Mouse (Mus musculus): Measurements from ENCODE around the gene Vangl2. TPM values are rescaled to one million over a fixed set of nuclear protein-coding genes. Genes with fewer than 3 reads are reported as not detected.

Gene Vangl2
- polyA plus RNA-seq, 1 experiment = 10.5 TPM

DNA sequence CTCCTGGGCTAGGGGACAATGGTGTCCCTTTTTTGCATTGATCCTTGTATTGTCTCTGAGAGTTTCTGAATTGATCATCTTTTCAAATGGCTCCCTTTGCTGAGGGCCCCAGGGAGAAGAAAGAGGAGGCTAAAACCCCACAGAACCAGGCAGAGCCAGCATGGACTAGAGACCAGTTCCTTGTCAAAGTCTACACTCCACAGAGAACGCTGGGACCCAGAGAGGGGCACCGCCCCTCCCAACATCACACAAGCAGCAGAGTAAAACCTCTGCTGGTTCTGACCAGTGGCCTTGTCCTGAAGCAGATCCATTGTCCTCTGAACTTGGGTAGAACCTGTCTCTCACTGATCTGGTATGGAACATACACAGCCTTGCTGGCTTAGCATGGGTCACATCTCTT lies 33.9 kb upstream of the Vangl2 start:
- 69% methylated on average over 2 of the region's 2 CpGs for WGBS
- peaks cover 10% of the 10 kb centered on the region for H3K4me1 ChIP-seq (ENCODE audit: control insufficient read depth, insufficient read depth, low read length)
- TF ChIP-seq POLR2A (IDR thresholded peaks at IDR 0.05; ENCODE audit: borderline replicate concordance, insufficient read depth, low read length) (no peak), CTCF (IDR thresholded peaks at IDR 0.05; ENCODE audit: borderline replicate concordance, insufficient read depth, low read depth, low read length) (no peak)
- no peaks in the 10 kb centered on the region for H3K27me3 ChIP-seq (ENCODE audit: control insufficient read depth, insufficient read depth, low read length)
- H3K27ac ChIP-seq (ENCODE audit: insufficient read depth, low read length) = no peak overlapping the region
- H3K4me3 ChIP-seq (replicated peaks; ENCODE audit: insufficient read depth, low read depth, low read length) = no peak overlapping the region
- no peak for DNase-seq

DNA sequence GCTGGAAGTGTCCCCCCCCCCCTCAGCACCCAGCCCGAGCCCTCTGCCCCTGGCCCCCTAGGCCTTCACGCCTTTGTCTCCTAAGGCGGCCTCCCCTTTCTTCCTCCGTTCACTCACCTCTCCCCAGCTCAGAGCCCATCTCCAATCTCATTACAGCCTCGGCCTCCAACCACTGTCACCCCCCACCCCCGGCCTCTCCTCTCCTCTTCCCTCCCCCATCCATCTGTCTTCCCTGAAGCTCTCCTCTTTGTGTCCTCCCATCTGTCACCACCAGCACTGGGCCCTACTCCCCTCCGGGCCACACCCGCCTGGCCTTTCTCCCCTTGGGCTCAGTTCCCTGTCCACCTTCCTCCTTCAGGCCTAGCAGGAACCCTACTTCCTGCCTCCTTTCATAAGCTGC lies 33.0 kb upstream of the Vangl2 start:
- no peak overlapping the region for H3K4me3 ChIP-seq (replicated peaks; ENCODE audit: insufficient read depth, low read depth, low read length)
- no peak overlapping the region for H3K27ac ChIP-seq (ENCODE audit: insufficient read depth, low read length)
- peak in 1 of 2 experiments; percentile 19 for DNase-seq
- H3K4me1 ChIP-seq (ENCODE audit: control insufficient read depth, insufficient read depth, low read length) = peaks cover 10% of the 10 kb centered on the region
- TF ChIP-seq CTCF (IDR thresholded peaks at IDR 0.05; ENCODE audit: borderline replicate concordance, insufficient read depth, low read depth, low read length) = no peak
- TF ChIP-seq POLR2A (IDR thresholded peaks at IDR 0.05; ENCODE audit: borderline replicate concordance, insufficient read depth, low read length) = no peak
- 27% methylated on average over 8 of the region's 8 CpGs for WGBS
- H3K27me3 ChIP-seq (ENCODE audit: control insufficient read depth, insufficient read depth, low read length) = no peaks in the 10 kb centered on the region

DNA sequence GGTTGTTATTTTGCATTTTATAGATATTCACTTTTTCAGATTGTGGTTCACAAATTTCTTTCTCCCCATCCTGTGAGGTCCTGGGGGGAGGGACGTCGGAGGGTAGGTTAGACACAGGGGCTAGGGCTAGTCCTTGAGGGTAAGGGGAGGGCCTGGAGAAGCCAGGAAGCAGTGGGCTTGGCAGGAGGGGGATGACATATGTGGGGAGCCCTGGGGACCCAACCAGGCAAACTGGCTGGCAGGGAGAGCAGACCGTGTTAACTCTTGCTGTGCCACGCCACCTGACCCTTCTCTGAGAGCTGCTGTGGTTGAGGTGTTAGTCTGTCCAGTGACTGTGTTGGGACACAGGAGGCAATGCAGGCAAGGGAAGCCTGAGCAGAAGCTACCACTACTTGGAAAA lies 32.4 kb upstream of the Vangl2 start:
- no peak for DNase-seq
- TF ChIP-seq POLR2A (IDR thresholded peaks at IDR 0.05; ENCODE audit: borderline replicate concordance, insufficient read depth, low read length) (no peak), CTCF (IDR thresholded peaks at IDR 0.05; ENCODE audit: borderline replicate concordance, insufficient read depth, low read depth, low read length) (no peak)
- Histone ChIP-seq H3K4me1 (ENCODE audit: control insufficient read depth, insufficient read depth, low read length) (peaks cover 10% of the 10 kb centered on the region), H3K27me3 (ENCODE audit: control insufficient read depth, insufficient read depth, low read length) (no peaks in the 10 kb centered on the region), H3K27ac (ENCODE audit: insufficient read depth, low read length) (no peak overlapping the region), H3K4me3 (replicated peaks; ENCODE audit: insufficient read depth, low read depth, low read length) (no peak overlapping the region)
- 41% methylated on average over 4 of the region's 4 CpGs for WGBS

DNA sequence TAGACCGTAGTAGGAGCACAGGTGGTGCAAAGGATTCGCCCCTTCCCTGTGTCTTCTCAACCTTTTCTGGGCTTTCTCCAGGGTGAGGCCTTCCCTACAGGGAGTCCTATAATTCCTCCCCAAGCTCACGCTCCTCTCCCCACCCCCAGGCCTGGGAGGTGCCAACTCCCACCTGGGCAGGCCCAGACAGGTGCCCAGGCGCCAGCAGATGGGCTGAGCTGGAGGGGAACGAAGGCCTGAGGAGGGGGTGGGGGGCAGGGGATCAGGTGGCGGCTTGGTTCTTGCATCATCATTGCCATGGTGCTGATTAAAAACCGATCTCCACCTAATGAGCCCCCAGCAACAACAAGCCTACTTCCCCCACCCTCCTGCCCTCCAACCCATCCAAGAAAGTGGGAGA lies 30.6 kb upstream of the Vangl2 start:
- Histone ChIP-seq H3K4me3 (replicated peaks; ENCODE audit: insufficient read depth, low read depth, low read length) (no peak overlapping the region), H3K4me1 (ENCODE audit: control insufficient read depth, insufficient read depth, low read length) (peaks cover 10% of the 10 kb centered on the region), H3K27me3 (ENCODE audit: control insufficient read depth, insufficient read depth, low read length) (no peaks in the 10 kb centered on the region), H3K27ac (ENCODE audit: insufficient read depth, low read length) (no peak overlapping the region)
- 61% methylated on average over 7 of the region's 7 CpGs for WGBS
- TF ChIP-seq POLR2A (IDR thresholded peaks at IDR 0.05; ENCODE audit: borderline replicate concordance, insufficient read depth, low read length) (no peak), CTCF (IDR thresholded peaks at IDR 0.05; ENCODE audit: borderline replicate concordance, insufficient read depth, low read depth, low read length) (no peak)
- no peak for DNase-seq

DNA sequence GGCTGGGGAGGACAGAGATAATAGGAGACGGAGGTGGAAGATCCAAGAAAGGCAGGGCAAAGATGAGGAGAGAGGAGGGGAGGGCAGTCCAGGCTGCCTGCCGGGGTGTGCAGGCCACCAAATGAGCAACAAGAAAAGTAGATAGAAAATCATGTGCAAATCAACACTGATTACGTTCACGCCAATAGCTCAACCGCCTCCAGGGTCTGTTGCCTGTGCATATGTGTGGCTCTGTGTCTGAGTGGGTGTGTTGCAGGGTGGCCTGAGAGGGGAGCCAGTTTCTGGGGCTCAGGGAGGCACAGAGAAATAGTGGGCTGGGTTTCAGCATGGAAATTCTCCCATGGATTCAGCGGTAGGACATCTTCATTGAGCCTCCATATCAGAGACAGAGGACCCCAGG lies 30.1 kb upstream of the Vangl2 start:
- TF ChIP-seq CTCF (IDR thresholded peaks at IDR 0.05; ENCODE audit: borderline replicate concordance, insufficient read depth, low read depth, low read length) = no peak
- no peak for TF ChIP-seq POLR2A (IDR thresholded peaks at IDR 0.05; ENCODE audit: borderline replicate concordance, insufficient read depth, low read length)
- Histone ChIP-seq H3K27ac (ENCODE audit: insufficient read depth, low read length) (no peak overlapping the region), H3K27me3 (ENCODE audit: control insufficient read depth, insufficient read depth, low read length) (no peaks in the 10 kb centered on the region), H3K4me1 (ENCODE audit: control insufficient read depth, insufficient read depth, low read length) (peaks cover 10% of the 10 kb centered on the region), H3K4me3 (replicated peaks; ENCODE audit: insufficient read depth, low read depth, low read length) (no peak overlapping the region)
- DNase-seq = no peak
- 55% methylated on average over 6 of the region's 6 CpGs for WGBS

DNA sequence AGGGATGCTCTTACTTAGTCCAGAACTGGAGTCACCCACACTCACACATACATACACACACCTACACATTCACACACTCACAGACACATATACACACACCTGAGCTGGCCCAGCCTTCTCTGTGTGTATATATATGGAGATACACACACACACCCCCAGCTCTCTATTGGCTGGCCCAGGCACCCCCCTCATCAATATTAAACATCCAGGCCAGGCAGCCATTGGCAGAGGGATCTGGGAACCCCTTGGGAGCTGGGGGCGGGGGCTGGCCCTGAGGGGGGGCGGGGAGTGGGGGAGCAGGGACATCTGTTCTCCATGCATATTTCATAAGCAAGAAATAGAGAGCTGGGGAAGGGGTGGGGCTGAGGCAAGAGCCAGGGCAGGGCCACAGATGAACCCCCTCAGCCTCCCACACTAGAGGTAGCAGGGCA lies 29.3 kb upstream of the Vangl2 start, which contains the start of gene Nhlh1:
Gene Nhlh1 (minus strand): TSS at position 83 of the 431 bp plus-strand sequence.
- TF ChIP-seq POLR2A (IDR thresholded peaks at IDR 0.05; ENCODE audit: borderline replicate concordance, insufficient read depth, low read length) (no peak), CTCF (IDR thresholded peaks at IDR 0.05; ENCODE audit: borderline replicate concordance, insufficient read depth, low read depth, low read length) (no peak)
- no peak for DNase-seq
- no peaks in the 10 kb centered on the region for H3K27me3 ChIP-seq (ENCODE audit: control insufficient read depth, insufficient read depth, low read length)
- H3K27ac ChIP-seq (ENCODE audit: insufficient read depth, low read length) = no peak within 1 kb of the TSS
- peaks cover 10% of the 10 kb centered on the region for H3K4me1 ChIP-seq (ENCODE audit: control insufficient read depth, insufficient read depth, low read length)
- 39% methylated on average over 2 of the region's 2 CpGs for WGBS
- H3K4me3 ChIP-seq (replicated peaks; ENCODE audit: insufficient read depth, low read depth, low read length) = no peak within 1 kb of the TSS

DNA sequence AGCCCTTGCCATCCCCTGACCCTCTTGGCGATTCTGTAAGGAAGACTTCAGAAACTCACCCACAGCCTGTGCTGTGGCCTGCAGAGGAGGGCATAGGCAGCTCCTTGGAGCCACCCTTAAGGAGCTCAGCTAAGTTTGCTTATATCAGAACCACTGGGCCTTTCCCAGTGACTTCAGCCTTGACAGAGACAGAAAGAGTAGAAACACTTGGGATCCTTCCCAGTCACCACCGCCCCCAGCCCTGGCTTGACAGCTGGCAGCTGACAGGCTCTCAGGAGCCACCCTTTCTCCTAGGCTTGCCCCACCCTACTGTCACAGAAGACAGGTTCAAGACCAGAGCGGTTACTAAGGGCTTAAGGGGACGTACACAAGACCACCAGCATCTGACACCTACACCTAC lies 28.0 kb upstream of the Vangl2 start:
- no peaks in the 10 kb centered on the region for H3K27me3 ChIP-seq (ENCODE audit: control insufficient read depth, insufficient read depth, low read length)
- peaks cover 6% of the 10 kb centered on the region for H3K4me1 ChIP-seq (ENCODE audit: control insufficient read depth, insufficient read depth, low read length)
- TF ChIP-seq CTCF (IDR thresholded peaks at IDR 0.05; ENCODE audit: borderline replicate concordance, insufficient read depth, low read depth, low read length) = no peak
- TF ChIP-seq POLR2A (IDR thresholded peaks at IDR 0.05; ENCODE audit: borderline replicate concordance, insufficient read depth, low read length) = no peak
- no peak overlapping the region for H3K27ac ChIP-seq (ENCODE audit: insufficient read depth, low read length)
- no peak for DNase-seq
- no peak overlapping the region for H3K4me3 ChIP-seq (replicated peaks; ENCODE audit: insufficient read depth, low read depth, low read length)
- WGBS = 54% methylated on average over 4 of the region's 4 CpGs

DNA sequence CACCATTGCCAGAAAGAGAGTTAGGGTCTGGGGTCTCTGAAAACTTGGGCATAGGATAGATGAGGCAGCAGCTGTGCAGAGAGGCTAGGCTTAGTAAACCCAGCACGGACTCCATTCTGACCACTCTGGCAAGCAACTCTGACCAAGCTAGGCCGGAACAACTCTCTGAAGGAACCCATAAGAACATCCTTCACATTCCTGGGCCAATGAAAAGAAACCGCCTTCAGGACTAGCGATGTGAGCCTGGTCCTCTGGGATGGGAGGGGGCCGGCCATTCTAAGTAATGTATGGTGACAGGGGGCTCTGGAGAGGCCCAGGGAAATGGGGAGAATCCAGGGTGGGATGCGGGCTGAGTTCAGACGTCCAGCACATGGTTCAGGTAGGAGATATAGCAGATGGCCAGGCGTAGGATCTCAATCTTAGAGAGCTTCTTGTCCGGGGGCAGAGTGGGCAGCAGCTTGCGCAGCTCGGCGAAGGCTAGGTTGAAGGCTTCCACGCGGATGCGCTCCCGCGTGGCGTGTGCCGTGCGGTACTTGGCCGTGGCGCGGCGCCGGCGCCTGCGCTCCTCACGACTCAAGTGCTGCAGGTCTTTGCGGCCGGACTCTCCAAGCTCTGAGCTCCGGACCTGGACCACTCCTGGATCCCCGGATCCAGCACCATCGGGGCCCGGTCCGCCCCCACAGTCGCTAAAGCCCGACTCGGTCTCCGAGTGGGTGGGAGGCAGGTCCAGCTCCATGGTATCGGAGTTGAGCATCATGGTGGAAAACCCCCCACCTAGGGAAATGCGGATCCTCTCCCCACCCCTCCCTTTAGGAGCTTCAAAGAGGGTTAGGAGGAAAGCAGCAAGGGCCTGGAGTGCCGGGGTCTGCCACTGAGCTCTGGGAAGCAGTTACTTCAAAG lies 25.5 kb upstream of the Vangl2 start:
- WGBS = 2% methylated on average over 42 of the region's 42 CpGs
- peak; percentile 47 to 51 for DNase-seq
- TF ChIP-seq POLR2A (IDR thresholded peaks at IDR 0.05; ENCODE audit: borderline replicate concordance, insufficient read depth, low read length) (0 out of 2 replicates have a peak, but pooled peaks have one; percentile 13), CTCF (IDR thresholded peaks at IDR 0.05; ENCODE audit: borderline replicate concordance, insufficient read depth, low read depth, low read length) (no peak)
- H3K4me1 ChIP-seq (ENCODE audit: control insufficient read depth, insufficient read depth, low read length) = no peaks in the 10 kb centered on the region
- H3K4me3 ChIP-seq (replicated peaks; ENCODE audit: insufficient read depth, low read depth, low read length) = peak overlapping the region; percentile 55
- no peaks in the 10 kb centered on the region for H3K27me3 ChIP-seq (ENCODE audit: control insufficient read depth, insufficient read depth, low read length)
- no peak overlapping the region for H3K27ac ChIP-seq (ENCODE audit: insufficient read depth, low read length)

Data from cerebellum, adult 2 months (tissue).